Mouse (Mus musculus): ENCODE data around the gene Gadd45gip1. TPM values are rescaled to one million over a fixed set of nuclear protein-coding genes. Genes with fewer than 3 reads are reported as not detected.

Gene Gadd45gip1
- polyA plus RNA-seq, 1 experiment from 2014 or later, result 43.0 TPM

- no peak for ATAC-seq (ENCODE audit: low FRiP score)
- Histone ChIP-seq H3K4me1 (no peaks in the 10 kb centered on the region), H3K9me3 (no peaks in the 10 kb centered on the region), H3K4me2 (no peak overlapping the region), H3K27ac (no peak overlapping the region), H3K27me3 (no peaks in the 10 kb centered on the region), H3K36me3 (replicated peaks) (peaks cover 41% of the 10 kb centered on the region), H3K4me3 (replicated peaks) (no peak overlapping the region), H3K9ac (no peak overlapping the region)
- 87% methylated on average over 4 of the region's 4 CpGs for WGBS
Measured at GRCm38 (mm10) chr8:84884728-84885127, 53.4 kb downstream of the Gadd45gip1 start.

Small RNA genes lying within 50 kb of the gene (microRNA-seq; reads per million reads assigned to microRNA genes)
- 9.2 reads per million, percentile 26 among the genes with 10 or more reads in this experiment for gene Mir7069

Other genes starting within 250 kb of the Gadd45gip1 start
- gene Ier2, start 168.7 kb upstream of the Gadd45gip1 start, polyA plus RNA-seq (2016; fragmentation: Nextera tagmentation; extraction: Ambion mirVana), result 53.7 and 62.2 TPM in 2 replicates
- 55.4 and 59.6 TPM in 2 replicates for gene Trmt1, start 145.2 kb upstream of the Gadd45gip1 start, polyA plus RNA-seq (2016; fragmentation: Nextera tagmentation; extraction: Ambion mirVana)
- gene Nacc1, start 143.7 kb upstream of the Gadd45gip1 start, polyA plus RNA-seq (2016; fragmentation: Nextera tagmentation; extraction: Ambion mirVana), result 22.8 and 26.6 TPM in 2 replicates
- 3.1 and 3.9 TPM in 2 replicates for gene Lyl1, start 130.1 kb upstream of the Gadd45gip1 start, polyA plus RNA-seq (2016; fragmentation: Nextera tagmentation; extraction: Ambion mirVana)
- 2.2 and 3.5 TPM in 2 replicates for gene G430095P16Rik, start 108.5 kb upstream of the Gadd45gip1 start, polyA plus RNA-seq (2016; fragmentation: Nextera tagmentation; extraction: Ambion mirVana)
- 31.9 and 33.2 TPM in 2 replicates for gene Nfix, start 31.2 kb upstream of the Gadd45gip1 start, polyA plus RNA-seq (2016; fragmentation: Nextera tagmentation; extraction: Ambion mirVana)
- gene Dand5, start 8.7 kb upstream of the Gadd45gip1 start, polyA plus RNA-seq (2016; fragmentation: Nextera tagmentation; extraction: Ambion mirVana), result 5.3 and 5.6 TPM in 2 replicates
- 108 and 118 TPM in 2 replicates for gene Rad23a, start 9.1 kb downstream of the Gadd45gip1 start, polyA plus RNA-seq (2016; fragmentation: Nextera tagmentation; extraction: Ambion mirVana)
- 619 TPM in 2 replicates for gene Calr, start 15.4 kb downstream of the Gadd45gip1 start, polyA plus RNA-seq (2016; fragmentation: Nextera tagmentation; extraction: Ambion mirVana)
- gene Farsa, start 25.5 kb downstream of the Gadd45gip1 start, polyA plus RNA-seq (2016; fragmentation: Nextera tagmentation; extraction: Ambion mirVana), result 110 and 111 TPM in 2 replicates
- 76.7 and 82.9 TPM in 2 replicates for gene Syce2, start 40.6 kb downstream of the Gadd45gip1 start, polyA plus RNA-seq (2016; fragmentation: Nextera tagmentation; extraction: Ambion mirVana)
- 31.1 and 33.2 TPM in 2 replicates for gene Gcdh, start 62.4 kb downstream of the Gadd45gip1 start, polyA plus RNA-seq (2016; fragmentation: Nextera tagmentation; extraction: Ambion mirVana)
- 2.4 and 3.5 TPM in 2 replicates for gene Klf1, start 70.4 kb downstream of the Gadd45gip1 start, polyA plus RNA-seq (2016; fragmentation: Nextera tagmentation; extraction: Ambion mirVana)
- 8.7 and 9.8 TPM in 2 replicates for gene Dnase2a, start 77.0 kb downstream of the Gadd45gip1 start, polyA plus RNA-seq (2016; fragmentation: Nextera tagmentation; extraction: Ambion mirVana)
- 29.3 and 35.3 TPM in 2 replicates for gene Mast1, start 105.8 kb downstream of the Gadd45gip1 start, polyA plus RNA-seq (2016; fragmentation: Nextera tagmentation; extraction: Ambion mirVana)
- 0.88 and 1.6 TPM in 2 replicates for gene Rtbdn, start 115.5 kb downstream of the Gadd45gip1 start, polyA plus RNA-seq (2016; fragmentation: Nextera tagmentation; extraction: Ambion mirVana)
- not detected in 2 replicates for gene Gm49661, start 137.9 kb downstream of the Gadd45gip1 start, polyA plus RNA-seq (2016; fragmentation: Nextera tagmentation; extraction: Ambion mirVana)
- gene Prdx2, start 138.1 kb downstream of the Gadd45gip1 start, polyA plus RNA-seq (2016; fragmentation: Nextera tagmentation; extraction: Ambion mirVana), result 1,271 and 1,280 TPM in 2 replicates
- 117 and 124 TPM in 2 replicates for gene Rnaseh2a, start 138.2 kb downstream of the Gadd45gip1 start, polyA plus RNA-seq (2016; fragmentation: Nextera tagmentation; extraction: Ambion mirVana)
- gene Junb, start 147.2 kb downstream of the Gadd45gip1 start, polyA plus RNA-seq (2016; fragmentation: Nextera tagmentation; extraction: Ambion mirVana), result 4.8 and 4.9 TPM in 2 replicates
- 16.1 and 18.2 TPM in 2 replicates for gene Hook2, start 159.1 kb downstream of the Gadd45gip1 start, polyA plus RNA-seq (2016; fragmentation: Nextera tagmentation; extraction: Ambion mirVana)
- gene Best2, start 183.0 kb downstream of the Gadd45gip1 start, polyA plus RNA-seq (2016; fragmentation: Nextera tagmentation; extraction: Ambion mirVana), result not detected in 2 replicates
- 140 TPM in 2 replicates for gene Asna1, start 193.8 kb downstream of the Gadd45gip1 start, polyA plus RNA-seq (2016; fragmentation: Nextera tagmentation; extraction: Ambion mirVana)
- gene Trir, start 195.3 kb downstream of the Gadd45gip1 start, polyA plus RNA-seq (2016; fragmentation: Nextera tagmentation; extraction: Ambion mirVana), result 156 and 175 TPM in 2 replicates
- 45.1 and 50.7 TPM in 2 replicates for gene Tnpo2, start 205.4 kb downstream of the Gadd45gip1 start, polyA plus RNA-seq (2016; fragmentation: Nextera tagmentation; extraction: Ambion mirVana)
- gene Fbxw9, start 228.5 kb downstream of the Gadd45gip1 start, polyA plus RNA-seq (2016; fragmentation: Nextera tagmentation; extraction: Ambion mirVana), result 32.1 and 33.7 TPM in 2 replicates
- 1.3 TPM in 1 of 2 replicates, not detected in the other for gene Gm5741, start 236.5 kb downstream of the Gadd45gip1 start, polyA plus RNA-seq (2016; fragmentation: Nextera tagmentation; extraction: Ambion mirVana)
- 74.2 and 82.3 TPM in 2 replicates for gene Dhps, start 240.2 kb downstream of the Gadd45gip1 start, polyA plus RNA-seq (2016; fragmentation: Nextera tagmentation; extraction: Ambion mirVana)
- gene Wdr83os, start 249.2 kb downstream of the Gadd45gip1 start, polyA plus RNA-seq (2016; fragmentation: Nextera tagmentation; extraction: Ambion mirVana), result 117 and 118 TPM in 2 replicates
- gene Wdr83, start 249.8 kb downstream of the Gadd45gip1 start, polyA plus RNA-seq (2016; fragmentation: Nextera tagmentation; extraction: Ambion mirVana), result 48.2 and 48.8 TPM in 2 replicates